Mouse (Mus musculus): ENCODE data around the gene Zfp296. TPM values are rescaled to one million over a fixed set of nuclear protein-coding genes. Genes with fewer than 3 reads are reported as not detected.

Gene Zfp296
- polyA plus RNA-seq, 1 experiment from 2014 or later, result 0.23 TPM

DNA sequence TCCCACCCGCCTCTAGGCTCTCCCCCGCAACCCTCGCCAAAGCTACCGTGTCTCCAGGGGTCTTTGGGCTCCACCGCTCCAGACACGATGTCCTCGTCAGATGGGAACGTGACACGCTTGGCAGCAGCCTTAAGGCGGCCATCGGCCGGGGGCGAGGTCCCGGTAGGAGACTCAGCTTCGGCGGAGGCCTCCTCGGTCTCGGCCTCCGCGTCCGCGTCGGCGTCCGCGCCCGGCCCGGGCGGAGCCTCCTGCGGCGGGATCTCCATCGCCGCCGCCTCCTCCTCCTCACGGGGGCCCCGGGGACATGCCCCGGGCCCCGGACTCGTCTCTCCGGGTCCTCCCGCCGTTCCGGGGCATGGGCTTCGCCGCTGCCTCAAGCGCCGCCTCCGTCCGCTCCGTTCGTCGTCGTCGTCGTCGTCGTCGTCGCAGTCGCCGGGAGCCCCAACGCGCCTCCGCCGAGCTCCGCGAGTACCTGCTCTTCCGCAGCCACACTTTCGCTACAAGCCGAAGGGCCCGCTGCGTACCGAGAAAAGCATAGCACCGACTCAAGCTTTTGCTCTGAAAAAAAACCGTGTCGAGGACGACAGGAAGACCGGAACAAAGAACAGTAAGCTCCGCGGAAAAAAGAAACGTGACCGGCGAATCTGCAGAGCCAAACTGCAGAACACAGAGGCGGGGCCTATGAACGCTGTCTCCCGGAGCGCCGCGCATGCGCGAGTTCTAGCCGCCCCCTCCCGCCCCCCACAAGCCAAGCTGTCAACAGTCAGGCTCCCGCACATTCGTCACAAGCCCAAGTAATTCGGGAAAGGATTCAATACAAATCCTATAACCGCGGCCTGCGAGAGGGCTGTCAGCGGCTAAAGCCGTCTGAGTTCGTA lies 15.1 kb upstream of the Zfp296 start:
- in situ Hi-C loops (cut with MboI; ENCODE audit: low pct_unique_long_range_greater_than_20kb), result no loop called here
- ChIA-PET CTCF (interaction anchor here (0.8 to 1.7 kb wide), 5 partner anchors 9 to 139 kb away, joined by 3 to 5 read pairs (median 4); no protein-coding TSS in a partner anchor), POLR2A (interaction anchor here (0.6 to 2.6 kb wide), 5 partner anchors 9 to 550 kb away, joined by 3 to 10 read pairs (median 4); no protein-coding TSS in a partner anchor)
- TF ChIP-seq CTCF (IDR thresholded peaks at IDR 0.05), result no peak
- DNase-seq (ENCODE audit: low read depth, low spot score) (peak; percentile 68), ATAC-seq (peak; percentile 48)
- no peaks in the 10 kb centered on the region for H3K27me3 ChIP-seq

DNA sequence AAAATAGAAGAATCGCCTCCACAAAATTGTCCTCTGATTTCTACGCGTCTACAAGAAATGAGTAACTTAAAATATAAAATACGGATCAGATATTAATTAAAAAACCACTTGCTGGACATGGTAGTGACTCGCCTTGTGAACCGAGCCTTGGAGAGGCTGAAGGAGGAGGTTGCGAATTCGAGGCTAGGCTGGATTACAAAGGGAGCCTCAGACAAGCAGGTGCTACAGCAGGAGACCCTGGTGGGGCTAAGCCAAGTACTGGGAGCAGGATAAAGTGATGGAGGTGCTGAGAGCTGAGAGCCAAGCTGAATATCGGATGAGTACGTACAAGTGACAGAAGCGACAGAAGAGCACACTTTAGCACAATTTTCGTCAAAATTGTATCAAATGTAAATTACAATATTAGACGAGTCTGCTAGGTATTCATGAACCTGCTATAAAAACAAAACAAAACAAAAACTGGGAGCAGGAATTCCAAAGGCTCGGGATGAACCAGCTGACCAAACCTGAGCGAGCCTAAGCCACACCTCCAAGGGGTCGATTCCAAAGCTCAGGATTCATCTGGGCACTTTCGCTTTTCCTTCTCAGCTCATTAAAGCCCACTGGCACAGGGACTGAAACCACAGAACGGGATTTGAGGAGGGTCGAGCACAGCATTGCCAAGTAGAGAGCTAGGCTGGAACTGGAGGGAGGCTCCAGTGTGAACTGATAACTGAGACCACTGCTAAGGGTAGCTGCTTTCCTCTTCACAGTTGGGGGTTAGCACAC lies 14.3 kb upstream of the Zfp296 start, which contains the start of gene Ppp1r37:
Gene Ppp1r37 (minus strand): TSS at position 434 of the 768 bp plus-strand sequence.
- no peak for ATAC-seq
- ChIA-PET CTCF (interaction anchor here (0.8 to 1.7 kb wide), 3 partner anchors 10 to 138 kb away, joined by 3 to 4 read pairs (median 4); no protein-coding TSS in a partner anchor), POLR2A (interaction anchor here (0.6 to 2.6 kb wide), 4 partner anchors 8 to 551 kb away, joined by 3 to 10 read pairs (median 6); no protein-coding TSS in a partner anchor)
- in situ Hi-C loops (cut with MboI; ENCODE audit: low pct_unique_long_range_greater_than_20kb), result no loop called here
- TF ChIP-seq CTCF (IDR thresholded peaks at IDR 0.05), result no peak
- no peaks in the 10 kb centered on the region for H3K27me3 ChIP-seq
- DNase-seq (ENCODE audit: low read depth, low spot score), result no peak

DNA sequence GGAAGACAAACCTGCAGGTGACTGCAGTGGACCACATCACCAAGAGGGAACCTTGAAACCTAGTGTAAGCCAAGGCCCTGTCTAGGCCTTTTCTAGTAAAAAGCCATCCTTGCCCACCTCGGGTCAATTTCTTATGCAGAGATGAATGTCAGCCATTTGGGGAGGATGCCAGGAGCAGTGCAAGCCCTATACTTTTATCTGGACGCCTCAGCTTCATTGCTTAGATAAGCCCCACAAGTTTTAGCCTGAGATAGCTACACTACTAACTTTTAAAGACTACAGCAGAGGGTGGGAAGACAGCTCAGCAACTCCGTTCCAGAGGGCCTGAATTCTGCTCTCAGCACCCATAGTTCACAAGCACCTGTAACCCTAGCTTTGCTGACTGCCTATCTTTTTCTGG lies 13.2 kb upstream of the Zfp296 start:
- TF ChIP-seq CTCF (IDR thresholded peaks at IDR 0.05), result no peak
- DNase-seq (ENCODE audit: low read depth, low spot score) (no peak), ATAC-seq (no peak)
- in situ Hi-C loops (cut with MboI; ENCODE audit: low pct_unique_long_range_greater_than_20kb), result no loop called here
- no peaks in the 10 kb centered on the region for H3K27me3 ChIP-seq
- POLR2A ChIA-PET, result no interaction called here
- CTCF ChIA-PET, result interaction anchor here (1.7 kb wide), 1 partner anchor 60 kb away, joined by 4 read pairs; no protein-coding TSS in a partner anchor

DNA sequence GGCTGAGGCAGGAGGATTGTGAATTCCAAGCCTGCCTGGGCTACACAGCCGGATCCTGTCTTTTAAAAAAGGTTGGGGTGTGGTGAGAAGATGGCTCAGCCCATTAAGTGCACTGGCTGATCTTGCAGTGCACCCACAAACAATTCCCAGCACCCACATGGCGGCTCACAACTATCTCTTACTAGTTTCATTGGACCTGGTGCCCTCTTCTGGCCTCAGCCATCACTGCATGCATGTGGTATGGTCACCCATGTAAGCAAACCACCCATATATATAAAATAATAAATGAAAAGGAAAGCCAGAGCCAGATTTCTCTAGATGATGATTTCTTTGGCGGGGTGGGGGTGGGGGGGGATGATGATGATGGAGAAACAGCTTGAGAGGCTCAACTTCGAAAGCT lies 12.6 kb upstream of the Zfp296 start:
- CTCF ChIA-PET, result no interaction called here
- no peak for ATAC-seq
- TF ChIP-seq CTCF (IDR thresholded peaks at IDR 0.05), result no peak
- in situ Hi-C loops (cut with MboI; ENCODE audit: low pct_unique_long_range_greater_than_20kb), result no loop called here
- DNase-seq (ENCODE audit: low read depth, low spot score), result no peak
- H3K27me3 ChIP-seq, result no peaks in the 10 kb centered on the region
- POLR2A ChIA-PET, result no interaction called here

DNA sequence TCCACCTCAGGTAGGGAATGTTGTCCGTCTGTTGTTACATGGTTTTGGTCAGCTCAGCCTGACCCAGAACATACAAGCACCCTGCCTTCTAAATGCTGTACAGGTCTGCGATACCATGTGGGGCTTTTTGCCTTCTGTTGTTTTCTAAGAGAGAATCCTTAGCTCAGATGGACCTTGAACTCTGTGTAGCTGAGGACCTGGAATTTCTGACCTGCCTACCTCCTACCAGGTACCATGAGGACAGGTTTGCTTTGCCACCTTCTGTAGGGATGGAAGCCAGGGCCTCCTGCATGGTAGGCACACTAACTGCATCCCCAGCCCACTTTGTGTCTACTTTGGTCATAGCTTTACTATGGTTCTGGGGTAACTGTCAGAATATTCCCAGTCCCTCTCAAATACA lies 11.3 kb upstream of the Zfp296 start:
- no peaks in the 10 kb centered on the region for H3K27me3 ChIP-seq
- ATAC-seq (no peak), DNase-seq (ENCODE audit: low read depth, low spot score) (no peak)
- TF ChIP-seq CTCF (IDR thresholded peaks at IDR 0.05), result no peak
- ChIA-PET CTCF (no interaction called here), POLR2A (no interaction called here)
- in situ Hi-C loops (cut with MboI; ENCODE audit: low pct_unique_long_range_greater_than_20kb), result no loop called here

DNA sequence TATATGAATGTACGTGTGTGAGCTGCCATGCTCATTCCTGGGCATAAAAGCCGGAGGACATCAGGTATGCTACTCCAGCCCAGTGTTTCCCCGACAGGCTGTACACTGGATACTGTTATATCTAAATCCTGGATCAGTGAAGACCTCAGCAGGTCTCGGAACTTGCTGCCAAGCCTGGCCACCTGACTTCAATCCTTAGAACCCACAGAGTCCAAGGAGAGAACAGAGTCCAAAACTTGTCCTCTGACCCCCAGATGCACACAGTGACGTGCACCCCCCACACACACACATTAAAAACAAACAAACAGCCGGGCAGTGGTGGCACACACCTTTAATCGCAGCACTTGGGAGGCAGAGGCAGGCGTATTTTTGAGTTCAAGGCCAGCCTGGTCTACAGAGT lies 9.7 kb upstream of the Zfp296 start:
- H3K27me3 ChIP-seq, result no peaks in the 10 kb centered on the region
- TF ChIP-seq CTCF (IDR thresholded peaks at IDR 0.05), result no peak
- CTCF ChIA-PET, result no interaction called here
- ATAC-seq (no peak), DNase-seq (ENCODE audit: low read depth, low spot score) (no peak)
- in situ Hi-C loops (cut with MboI; ENCODE audit: low pct_unique_long_range_greater_than_20kb), result no loop called here
- POLR2A ChIA-PET, result interaction anchor here (0.8 kb wide), 1 partner anchor 175 kb away, joined by 3 read pairs; no protein-coding TSS in a partner anchor

DNA sequence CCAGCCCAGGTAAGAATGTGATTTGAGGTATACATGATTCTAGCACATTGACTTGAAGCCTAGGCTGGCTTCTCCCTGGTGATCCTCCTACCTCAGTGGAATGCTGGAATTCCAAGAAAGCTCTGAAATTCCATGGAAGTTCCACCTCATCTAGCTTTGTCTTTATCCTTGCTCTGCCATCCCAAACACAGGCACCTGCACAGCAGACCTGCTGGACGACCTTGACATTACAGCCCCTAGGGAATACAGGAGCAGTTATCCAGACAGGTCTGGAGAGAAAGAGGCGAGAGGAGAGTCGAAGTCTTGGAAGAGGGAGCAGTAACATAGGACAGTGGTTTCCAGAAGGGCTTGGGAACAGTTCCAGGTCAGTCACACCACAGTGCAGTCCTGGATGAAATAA lies 7.4 kb upstream of the Zfp296 start:
- CTCF ChIA-PET, result interaction anchor here (0.9 to 1.7 kb wide), 2 partner anchors 64 to 66 kb away, joined by 3 to 5 read pairs; no protein-coding TSS in a partner anchor

DNA sequence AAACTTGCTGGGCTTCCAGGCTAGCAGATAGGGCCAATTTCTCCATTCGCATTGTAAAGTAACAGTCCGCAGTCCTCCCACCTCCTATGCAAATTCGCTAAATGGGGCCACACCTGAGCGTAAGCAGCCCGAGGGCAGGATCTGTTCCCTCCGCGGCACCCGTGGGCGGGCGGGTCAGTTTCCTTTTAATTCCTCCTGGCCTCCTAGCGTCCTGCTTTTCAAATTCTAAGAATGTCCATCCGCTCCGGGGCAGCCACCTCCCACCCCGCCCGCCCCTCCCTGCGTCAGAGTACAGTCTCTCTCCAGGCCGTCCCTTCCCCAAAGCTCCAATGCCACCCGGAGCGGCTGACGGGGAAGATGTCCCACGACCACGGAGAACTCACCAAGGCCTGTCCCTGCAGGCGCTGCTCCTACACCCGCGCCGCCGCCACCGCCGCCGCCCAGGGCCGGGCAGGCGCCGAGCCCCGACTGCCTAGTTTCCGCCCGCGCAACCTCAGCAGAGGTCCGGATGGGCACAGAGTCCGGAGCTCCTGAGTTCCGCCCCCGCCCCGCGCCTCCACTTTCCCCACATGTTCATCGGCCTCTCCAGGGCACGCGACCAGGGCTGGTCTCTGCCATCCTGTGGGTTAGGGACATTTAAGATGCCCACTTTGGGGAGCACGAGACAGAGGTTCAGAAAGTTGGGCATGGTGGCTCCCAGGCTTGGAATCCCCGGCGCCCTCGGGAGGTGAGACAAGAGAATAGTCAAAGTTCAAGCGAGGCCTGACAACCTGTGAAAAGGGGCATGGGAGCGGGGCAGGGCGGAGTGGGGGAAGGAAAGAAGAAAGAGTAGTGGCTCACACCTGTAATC lies 3.9 kb upstream of the Zfp296 start:
- ATAC-seq, result peak; percentile 66
- CTCF ChIA-PET, result interaction anchor here (1.1 kb wide), 1 partner anchor 16 kb away, joined by 7 read pairs; no protein-coding TSS in a partner anchor

More for the DNA sequence above, 7.4 kb upstream of the Zfp296 start:
- H3K27me3 ChIP-seq, result no peaks in the 10 kb centered on the region
- in situ Hi-C loops (cut with MboI; ENCODE audit: low pct_unique_long_range_greater_than_20kb), result loop anchor here (5.0 kb wide), 1 partner anchor 62 kb away; the partner anchor contains the start of genes Bloc1s3 and Trappc6a
- POLR2A ChIA-PET, result interaction anchor here (1.2 kb wide), 1 partner anchor 62 kb away, joined by 4 read pairs; the partner anchor contains the start of genes Bloc1s3 and Trappc6a
- DNase-seq (ENCODE audit: low read depth, low spot score) (no peak), ATAC-seq (no peak)
- no peak for TF ChIP-seq CTCF (IDR thresholded peaks at IDR 0.05)

DNA sequence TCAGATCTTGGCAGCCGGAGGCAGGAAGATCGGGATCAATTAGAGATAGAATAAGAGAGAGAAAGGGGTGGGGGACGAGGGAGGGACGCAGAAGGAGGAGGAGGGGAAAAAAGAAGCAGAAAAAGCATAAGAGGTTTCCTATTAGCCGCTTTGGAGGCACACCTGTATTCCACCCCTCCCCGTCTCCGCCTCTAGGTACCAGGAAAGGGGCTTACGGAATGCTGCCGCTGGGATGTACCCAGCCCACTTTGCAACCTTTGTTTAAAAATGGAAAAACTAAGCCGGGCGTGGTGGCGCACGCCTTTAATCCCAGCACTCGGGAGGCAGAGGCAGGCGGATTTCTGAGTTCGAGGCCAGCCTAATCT lies 3.3 kb upstream of the Zfp296 start:
- POLR2A ChIA-PET, result interaction anchor here (0.7 to 2.8 kb wide), 2 partner anchors 10 to 12 kb away, joined by 3 to 10 read pairs; partner anchors contain the start of gene Ppp1r37
- in situ Hi-C loops (cut with MboI; ENCODE audit: low pct_unique_long_range_greater_than_20kb), result loop anchor here (5.0 kb wide), 1 partner anchor 66 kb away; the partner anchor contains the start of genes Bloc1s3 and Trappc6a
- TF ChIP-seq CTCF (IDR thresholded peaks at IDR 0.05), result no peak
- DNase-seq (ENCODE audit: low read depth, low spot score) (no peak), ATAC-seq (no peak)
- CTCF ChIA-PET, result interaction anchor here (2.4 kb wide), 1 partner anchor 16 kb away, joined by 12 read pairs; no protein-coding TSS in a partner anchor
- no peaks in the 10 kb centered on the region for H3K27me3 ChIP-seq

More for the DNA sequence above, 3.9 kb upstream of the Zfp296 start:
- H3K27me3 ChIP-seq, result no peaks in the 10 kb centered on the region
- in situ Hi-C loops (cut with MboI; ENCODE audit: low pct_unique_long_range_greater_than_20kb), result loop anchor here (5.0 kb wide), 1 partner anchor 66 kb away; the partner anchor contains the start of genes Bloc1s3 and Trappc6a
- POLR2A ChIA-PET, result interaction anchor here (0.7 to 2.8 kb wide), 2 partner anchors 10 to 11 kb away, joined by 3 to 10 read pairs; partner anchors contain the start of gene Ppp1r37
- no peak for TF ChIP-seq CTCF (IDR thresholded peaks at IDR 0.05)
- no peak for DNase-seq (ENCODE audit: low read depth, low spot score)
